Mouse (Mus musculus): ENCODE results near the gene Hapln4. TPM values are rescaled to one million over a fixed set of nuclear protein-coding genes. Genes with fewer than 3 reads are reported as not detected.
A peak's percentile ranks its signal among the peaks of the same experiment; 100 is the strongest.
"Not testable (repeated sequence)": the region's sequence is repeated elsewhere in the genome, so short reads cannot be mapped to it uniquely, and the experiment has no call there.

Gene Hapln4
- total RNA-seq (2022): 1 to 10 TPM in 2 of 4 experiments, under 1 TPM in 2; 0.21 to 1.9 (median 0.92) TPM

GRCm38 (mm10) chr8:70083285-70083684 lies at the start of gene Hapln4:
Gene Hapln4 (plus strand): TSS chr8:70083457.
- DNase-seq: peak; percentile 15

- no peak for DNase-seq
These were observed 45.3 kb upstream of the Hapln4 start for GRCm38 (mm10) chr8:70037994-70038393.

- DNase-seq: peak; percentile 30
These were observed 41.2 kb upstream of the Hapln4 start for GRCm38 (mm10) chr8:70041885-70042546.

DNA sequence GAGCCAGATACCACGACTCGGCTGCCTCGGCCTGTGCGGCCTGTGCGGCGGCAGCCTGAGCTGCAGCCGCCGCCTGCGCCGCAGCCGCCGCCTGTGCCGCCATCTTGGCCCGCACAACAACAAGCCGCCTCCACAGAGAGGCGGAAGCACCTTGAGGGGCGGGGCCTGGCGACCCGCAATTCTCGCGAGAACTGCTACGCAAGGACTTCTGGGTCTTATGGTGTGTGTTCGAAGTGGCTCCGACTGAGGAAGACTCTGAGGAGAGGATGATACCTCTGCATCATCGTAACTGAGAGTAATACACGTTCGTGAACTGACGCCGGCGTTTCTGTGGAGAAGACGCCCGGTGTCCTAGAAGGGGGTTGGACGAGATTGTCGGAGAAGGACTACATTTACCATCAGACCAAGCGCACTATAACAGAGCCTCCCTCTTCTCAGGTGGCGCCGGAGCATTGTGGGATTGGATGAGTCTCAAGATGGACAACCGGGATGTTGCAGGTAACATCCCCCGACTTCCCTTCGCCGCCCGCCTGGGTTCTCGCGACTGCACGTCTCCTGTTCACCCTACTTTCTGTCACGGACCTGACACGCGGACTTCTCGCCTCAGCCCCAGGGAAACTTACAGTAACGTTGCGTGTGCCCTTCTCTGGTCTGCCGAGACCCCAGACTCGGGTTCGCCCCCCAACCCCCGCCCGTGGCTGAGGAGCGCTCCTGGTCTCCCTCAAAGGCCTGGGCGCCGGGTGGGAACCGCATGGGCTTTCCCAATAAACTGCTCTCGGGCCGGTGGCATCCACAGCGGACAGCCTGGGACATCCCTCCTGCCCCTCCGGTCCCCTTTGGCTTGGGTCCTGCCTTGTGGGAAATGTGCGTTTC lies 40.4 kb upstream of the Hapln4 start, which contains the start of the genes Mau2 and Sugp1:
Gene Mau2, minus strand, starts transcription at position 152 of the 873 bp plus-strand sequence.
Gene Sugp1, plus strand, starts transcription at position 231 of the 873 bp plus-strand sequence.
- peak; percentile 92 for DNase-seq

- no peak for DNase-seq
These were observed 39.3 kb upstream of the Hapln4 start for GRCm38 (mm10) chr8:70043996-70044395.

- no peak for DNase-seq
These were observed 33.6 kb upstream of the Hapln4 start for GRCm38 (mm10) chr8:70049662-70050061.

DNA sequence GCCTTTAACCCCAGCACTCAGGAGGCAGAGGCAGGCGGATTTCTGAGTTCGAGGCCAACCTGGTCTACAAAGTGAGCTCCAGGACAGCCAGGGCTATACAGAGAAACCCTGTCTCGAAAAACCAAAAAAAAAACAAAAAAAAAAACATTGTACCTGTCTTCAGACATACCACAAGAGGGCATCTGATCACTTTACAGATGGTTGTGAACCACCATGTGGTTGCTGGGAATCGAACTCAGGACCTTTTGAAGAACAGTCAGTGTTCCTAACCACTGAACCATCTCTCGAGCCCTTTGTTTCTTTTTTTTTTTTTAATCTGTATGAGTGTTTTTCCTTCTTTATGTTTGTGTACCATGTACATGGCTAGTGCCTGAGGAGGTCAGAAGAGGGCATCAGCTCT lies 32.8 kb upstream of the Hapln4 start:
- not testable (repeated sequence) for DNase-seq

DNA sequence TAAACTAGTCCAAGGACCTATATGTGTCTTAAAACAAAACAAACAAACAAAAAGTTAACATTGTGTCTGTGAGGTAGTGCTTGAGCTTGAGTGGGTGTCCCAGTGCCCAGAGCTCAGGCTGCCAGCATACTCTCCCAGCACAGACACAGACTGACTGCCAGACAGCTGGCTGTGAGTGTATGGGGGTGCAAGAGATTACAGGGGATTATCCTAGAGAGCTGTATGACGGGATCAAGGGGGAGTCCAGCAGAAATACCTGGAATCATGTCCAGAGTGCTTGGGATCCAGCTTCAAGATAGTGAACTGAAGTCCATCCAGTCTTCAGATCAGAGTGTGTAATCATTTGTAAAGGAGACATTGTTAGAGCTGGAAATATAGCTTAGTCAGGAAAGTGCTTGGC lies 25.5 kb upstream of the Hapln4 start:
- DNase-seq: no peak

GRCm38 (mm10) chr8:70071836-70072440 lies 11.3 kb upstream of the Hapln4 start:
- DNase-seq: no peak

- peak; percentile 17 for DNase-seq
These were observed 10.7 kb upstream of the Hapln4 start, which contains the start of gene Tm6sf2 for GRCm38 (mm10) chr8:70072441-70073069. Gene Tm6sf2 (plus strand): TSS chr8:70072924.

DNA sequence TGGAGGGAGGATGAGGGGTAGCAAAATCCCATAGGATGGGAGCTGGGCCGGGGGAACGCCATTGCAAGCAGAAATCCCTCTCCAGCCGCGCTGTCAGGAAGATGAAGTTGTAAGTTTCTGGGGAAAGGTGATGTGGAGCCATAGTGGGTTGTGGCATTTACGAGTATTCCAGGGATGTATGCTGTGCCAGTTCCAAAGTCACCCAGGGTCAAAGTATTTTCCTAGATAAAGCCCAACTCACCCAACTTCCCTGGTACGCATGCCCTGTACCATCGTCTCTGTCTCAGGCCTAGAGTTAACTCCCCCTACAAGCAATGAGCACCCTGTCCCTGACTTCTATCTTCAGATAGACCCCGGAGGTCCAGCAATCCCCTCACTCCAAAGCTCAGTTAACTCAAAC lies 10.1 kb upstream of the Hapln4 start:
- no peak for DNase-seq

DNA sequence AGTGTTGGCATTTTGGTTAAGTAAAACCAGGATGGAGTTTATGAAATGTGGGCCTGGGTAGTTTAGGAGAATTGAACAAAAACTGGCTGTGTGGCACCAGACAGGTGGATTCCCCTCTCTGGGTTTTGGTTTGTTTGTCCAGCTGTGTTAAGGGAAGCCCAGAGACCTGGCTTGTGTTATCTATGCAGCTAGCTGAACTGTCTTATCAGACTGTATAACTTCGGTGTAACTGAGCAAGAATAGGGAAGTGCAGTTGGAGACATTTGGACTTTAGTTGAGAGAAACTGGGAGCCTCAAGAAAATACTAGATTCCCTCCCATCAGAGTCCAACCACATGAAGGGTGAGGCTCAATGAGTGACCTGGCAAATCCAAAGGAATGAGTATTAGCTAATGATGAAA lies 9.6 kb upstream of the Hapln4 start:
- DNase-seq: no peak

- DNase-seq: no peak
These were observed 1.3 kb upstream of the Hapln4 start for GRCm38 (mm10) chr8:70081976-70082375.

GRCm38 (mm10) chr8:70084191-70085065 lies 1.2 kb downstream of the Hapln4 start:
- DNase-seq: no peak

GRCm38 (mm10) chr8:70086151-70086550 lies 2.9 kb downstream of the Hapln4 start:
- no peak for DNase-seq

DNA sequence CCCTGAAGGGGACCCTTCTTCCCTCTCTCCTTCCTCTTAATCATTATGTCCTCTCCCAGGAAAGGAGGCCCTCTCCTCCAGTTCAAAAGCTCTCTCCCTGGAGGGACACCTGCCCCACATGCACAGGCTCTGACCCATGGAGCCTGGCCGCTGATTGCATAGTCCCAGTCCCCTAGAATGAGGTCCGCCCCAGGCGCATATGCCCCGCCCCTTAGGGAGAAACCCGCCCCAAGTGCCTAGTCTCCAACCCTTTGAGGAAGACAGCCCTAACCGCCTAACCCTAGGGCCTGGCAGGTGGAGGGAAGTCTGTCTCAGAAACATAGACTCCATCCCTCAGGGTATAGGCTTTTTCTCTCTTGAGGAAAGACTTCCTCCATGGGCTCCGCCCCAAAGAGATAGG lies 4.0 kb downstream of the Hapln4 start:
- DNase-seq: no peak

GRCm38 (mm10) chr8:70087836-70088650 lies 4.8 kb downstream of the Hapln4 start:
- DNase-seq: no peak

- no peak for DNase-seq
These were observed 6.2 kb downstream of the Hapln4 start for GRCm38 (mm10) chr8:70089296-70089960.

GRCm38 (mm10) chr8:70092786-70093185 lies 9.5 kb downstream of the Hapln4 start:
- no peak for DNase-seq

DNA sequence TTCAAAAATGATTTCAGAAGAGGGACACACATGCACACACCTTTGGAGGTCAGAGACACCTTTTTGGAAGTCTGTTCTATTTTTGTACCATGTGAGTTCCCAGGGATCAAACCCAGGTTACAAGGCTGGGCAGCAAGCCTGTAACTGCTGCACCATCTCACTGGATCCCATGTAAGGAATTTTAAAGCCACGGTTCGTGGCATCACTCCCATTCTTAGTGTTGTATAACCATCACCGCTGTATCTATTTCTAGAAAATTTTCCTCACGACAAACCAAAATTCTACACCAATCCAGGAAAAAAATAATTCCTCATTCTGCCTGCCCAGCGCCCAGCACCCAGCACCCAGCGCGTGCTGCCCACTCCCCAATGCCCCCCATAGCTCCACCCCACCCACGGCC lies 16.0 kb downstream of the Hapln4 start:
- DNase-seq: no peak

Data from adrenal gland, adult 8-10 months (tissue).